In the genomic region with DNA sequence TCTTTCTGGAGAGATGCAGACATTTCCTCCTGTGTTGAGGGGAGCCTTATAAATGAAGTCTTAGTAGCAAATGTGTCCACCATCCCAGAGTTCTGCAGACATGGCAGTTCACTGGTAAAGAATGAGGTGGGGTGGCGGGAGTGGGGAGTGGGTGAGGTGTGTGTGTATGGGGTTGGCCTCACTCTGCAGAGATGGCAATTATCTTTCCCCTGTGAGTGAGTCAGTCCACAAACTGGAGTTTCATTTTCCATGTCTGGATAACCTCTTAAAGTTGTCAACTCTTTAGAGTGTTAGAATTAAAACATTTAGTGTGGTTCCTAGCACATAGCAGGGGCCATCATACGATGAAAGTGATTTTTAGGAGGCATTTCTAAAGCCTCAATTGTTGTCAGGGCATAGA, we compare ENCODE assay signal across 15 mouse cellular contexts.
"Had no signal": no experiment of that assay in that cellular context is flagged by ENCODE, and none has a peak within 500 bp of the region (broad histone marks: within the 10 kb centered on the region; RNA-seq: fewer than 3 reads in every experiment).

No protein-coding gene starts in this region.

- H3K9me3 ChIP-seq: midbrain, embryonic 10.5 days; midbrain, embryonic 12.5 days; neural tube, embryonic 13.5 days; neural tube, embryonic 15.5 days had no signal

- H3K4me2 ChIP-seq: midbrain, embryonic 12.5 days; neural tube, embryonic 13.5 days; neural tube, embryonic 15.5 days had no signal

- H3K27ac ChIP-seq: midbrain, embryonic 10.5 days; midbrain, embryonic 12.5 days; neural tube, embryonic 13.5 days; neural tube, embryonic 15.5 days had no signal

- H3K4me3 ChIP-seq: midbrain, embryonic 10.5 days; midbrain, embryonic 12.5 days; myocyte; neural tube, embryonic 13.5 days; neural tube, embryonic 15.5 days had no signal

- H3K36me3 ChIP-seq: midbrain, embryonic 10.5 days; midbrain, embryonic 12.5 days; neural tube, embryonic 13.5 days; neural tube, embryonic 15.5 days had no signal

- H3K9ac ChIP-seq: lung, embryonic 14.5 days; midbrain, embryonic 12.5 days; neural tube, embryonic 13.5 days; neural tube, embryonic 15.5 days had no signal

- H3K27me3 ChIP-seq: midbrain, embryonic 12.5 days; neural tube, embryonic 13.5 days; neural tube, embryonic 15.5 days had no signal

- ATAC-seq: midbrain, embryonic 16.5 days had no signal

- DNase-seq: lung, postnatal 4 days; right cerebral cortex, adult 18-20 months; right cerebral cortex, postnatal 25 days; right cerebral cortex, postnatal 4 days; spleen, adult 18-20 months; thymus, adult 18-20 months; thymus, postnatal 14 days; thymus, postnatal 36 days had no signal
